Mouse (Mus musculus) c-Kit-positive CD71-negative TER-119-negative erythroid progenitor cells, embryonic 14.5 days (primary cell): ENCODE data around the gene Fitm1.

Source experiments
- DNase-seq: peaks from one replicate; pipeline ENCODE4 v3.0.0-alpha.2; 2013; ENCODE audit warnings: low read depth

Gene Fitm1

DNA sequence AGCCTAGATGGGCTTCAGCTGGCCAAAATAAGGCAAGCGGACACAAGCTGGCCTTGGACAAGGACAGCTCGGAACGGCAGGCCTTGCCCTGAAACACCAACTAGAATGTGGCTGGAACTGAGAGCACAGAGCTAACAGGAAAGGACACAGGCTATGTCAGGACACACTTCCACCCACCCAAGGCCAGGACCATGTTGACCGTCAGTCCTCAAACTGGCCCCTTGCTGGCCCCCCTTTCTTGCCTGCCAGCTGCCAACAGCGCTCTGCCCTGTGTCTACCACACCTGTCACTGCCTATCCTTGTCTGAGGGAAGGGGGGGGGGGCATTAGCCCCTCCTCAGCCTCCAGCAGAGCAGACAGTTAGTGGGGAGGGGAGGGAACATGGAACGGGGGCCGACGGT lies at the start of gene Fitm1:
Gene Fitm1, plus strand, starts transcription at position 316 of the 400 bp plus-strand sequence.
- no peak for DNase-seq

DNA sequence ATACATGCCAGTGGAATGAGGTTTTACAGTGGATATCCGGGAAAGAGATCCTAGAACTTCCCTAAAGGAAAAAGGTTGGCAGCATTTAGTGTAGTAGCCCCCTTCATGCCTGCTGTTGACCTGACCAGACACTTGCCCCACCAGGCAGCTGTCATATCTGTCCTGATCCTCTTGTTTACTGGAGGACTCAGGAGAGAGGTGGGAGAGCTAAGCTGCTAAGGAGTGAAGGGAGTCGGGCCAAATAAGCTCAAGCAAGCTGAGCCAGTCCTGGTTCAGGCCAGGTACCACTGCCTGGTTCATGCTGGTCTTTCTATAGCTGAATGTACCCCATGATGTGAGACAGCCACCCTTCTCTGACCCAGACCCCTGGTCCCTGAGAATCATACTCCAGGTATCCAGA lies 48.7 kb upstream of the Fitm1 start:
- DNase-seq, result no peak

GRCm38 (mm10) chr14:55527940-55528339 lies 47.5 kb upstream of the Fitm1 start:
- DNase-seq, result peak; percentile 50

GRCm38 (mm10) chr14:55536116-55536745 lies 39.2 kb upstream of the Fitm1 start:
- no peak for DNase-seq

- DNase-seq, result peak; percentile 85
Observed at GRCm38 (mm10) chr14:55540067-55540786, 35.2 kb upstream of the Fitm1 start, which contains the start of gene Pck2. Gene Pck2, plus strand, starts transcription at chr14:55540266.

DNA sequence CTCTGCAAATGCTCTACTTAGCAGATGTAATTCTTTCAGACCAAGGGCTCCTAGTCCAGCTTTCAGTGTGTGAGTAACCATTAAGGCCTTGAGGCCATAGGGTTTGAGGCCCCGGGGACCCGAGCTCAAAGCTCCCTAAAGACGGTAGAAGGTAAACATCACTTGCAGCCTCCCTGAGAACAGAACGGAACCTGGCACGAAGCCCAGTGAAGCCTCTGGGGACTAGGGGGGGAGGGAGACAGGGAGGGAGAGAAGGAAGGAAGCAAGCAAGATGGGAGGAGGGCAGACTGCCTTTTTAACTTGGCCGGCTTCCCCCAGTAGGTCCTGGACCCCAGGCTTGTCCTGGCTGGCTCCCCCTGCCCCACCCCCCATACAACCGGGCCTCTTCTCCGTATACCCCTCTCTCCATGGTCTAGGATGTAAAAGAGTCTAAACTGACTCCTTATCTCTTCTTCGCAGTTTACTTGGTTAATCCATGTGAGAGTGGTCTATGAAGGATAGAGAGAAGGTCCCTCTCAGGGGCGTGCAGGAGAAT lies 34.6 kb upstream of the Fitm1 start:
- DNase-seq, result no peak

DNA sequence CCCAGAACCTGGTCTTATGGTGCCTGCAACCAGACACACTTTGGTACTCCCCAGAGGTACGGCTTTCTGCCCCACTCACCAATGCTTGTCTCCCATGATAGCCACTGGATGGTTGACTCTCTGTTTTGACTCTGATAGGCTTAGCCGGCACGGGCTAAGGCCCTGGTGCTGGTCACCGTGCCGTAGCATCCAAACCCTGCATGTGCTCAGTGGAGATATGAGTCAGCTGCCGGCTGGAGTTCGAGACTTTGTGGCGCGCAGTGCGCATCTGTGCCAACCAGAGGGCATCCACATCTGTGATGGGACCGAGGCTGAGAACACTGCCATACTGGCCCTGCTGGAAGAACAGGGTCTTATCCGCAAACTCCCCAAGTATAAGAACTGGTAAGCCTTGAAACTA lies 33.1 kb upstream of the Fitm1 start:
- no peak for DNase-seq

DNA sequence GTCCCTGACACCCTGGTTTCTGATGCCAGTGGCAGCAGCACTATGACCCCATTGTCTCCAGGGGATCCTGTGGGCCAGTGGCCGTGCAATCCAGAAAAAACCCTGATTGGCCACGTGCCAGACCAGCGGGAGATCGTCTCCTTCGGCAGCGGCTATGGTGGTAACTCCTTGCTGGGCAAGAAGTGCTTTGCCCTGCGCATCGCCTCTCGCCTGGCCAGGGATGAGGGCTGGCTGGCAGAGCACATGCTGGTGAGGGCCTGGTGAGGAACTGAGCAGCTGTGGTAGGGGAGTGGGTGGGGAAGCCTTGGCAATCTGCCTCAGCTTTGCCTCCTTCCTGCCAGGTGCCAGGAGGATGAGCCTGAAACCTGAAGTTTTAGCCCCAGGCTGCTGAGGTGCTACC lies 31.1 kb upstream of the Fitm1 start:
- no peak for DNase-seq

DNA sequence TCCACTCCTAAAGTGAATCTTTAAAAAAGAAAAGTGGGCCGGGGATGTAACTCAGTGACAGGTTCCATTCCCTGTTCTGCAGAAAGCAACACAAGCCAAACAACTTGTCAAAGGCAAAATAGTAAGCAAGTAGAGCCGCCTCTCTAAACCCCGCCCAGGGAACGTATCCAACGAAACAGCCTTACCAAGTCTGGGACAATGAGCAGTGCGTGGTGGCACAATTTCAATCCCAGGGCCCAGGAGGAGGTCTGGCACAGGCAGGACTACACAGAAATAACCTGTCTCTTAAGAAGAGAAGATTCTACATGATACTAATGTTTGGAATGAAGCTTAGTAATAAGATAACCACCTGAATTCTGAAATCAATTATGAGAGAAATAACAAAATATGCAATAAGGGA lies 25.2 kb upstream of the Fitm1 start:
- DNase-seq, result no peak

GRCm38 (mm10) chr14:55551347-55551746 lies 24.1 kb upstream of the Fitm1 start:
- no peak for DNase-seq

DNA sequence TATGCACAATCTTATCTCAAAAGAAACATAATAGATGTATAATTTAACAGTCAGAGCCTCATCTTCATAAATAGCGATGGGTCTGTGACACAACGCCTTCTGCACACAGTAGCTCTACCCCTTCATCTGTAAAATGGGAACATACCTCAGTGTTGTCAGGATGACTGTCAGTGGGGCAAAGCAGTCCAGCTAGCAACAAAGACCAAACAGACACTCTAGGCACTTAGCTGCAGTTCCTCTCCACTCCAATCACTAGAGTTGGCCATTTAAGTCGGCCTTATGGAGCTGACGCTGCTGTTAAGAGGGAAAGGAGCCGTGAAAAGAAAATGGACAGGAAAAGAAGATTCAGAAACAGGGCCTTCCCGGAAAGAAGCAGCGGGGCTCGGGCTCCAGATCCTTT lies 23.6 kb upstream of the Fitm1 start:
- DNase-seq, result no peak

GRCm38 (mm10) chr14:55554635-55555034 lies 20.8 kb upstream of the Fitm1 start:
- no peak for DNase-seq

- DNase-seq, result no peak
Observed at GRCm38 (mm10) chr14:55555788-55556187, 19.6 kb upstream of the Fitm1 start.

- DNase-seq, result peak; percentile 81
Observed at GRCm38 (mm10) chr14:55557003-55557402, 18.4 kb upstream of the Fitm1 start.

DNA sequence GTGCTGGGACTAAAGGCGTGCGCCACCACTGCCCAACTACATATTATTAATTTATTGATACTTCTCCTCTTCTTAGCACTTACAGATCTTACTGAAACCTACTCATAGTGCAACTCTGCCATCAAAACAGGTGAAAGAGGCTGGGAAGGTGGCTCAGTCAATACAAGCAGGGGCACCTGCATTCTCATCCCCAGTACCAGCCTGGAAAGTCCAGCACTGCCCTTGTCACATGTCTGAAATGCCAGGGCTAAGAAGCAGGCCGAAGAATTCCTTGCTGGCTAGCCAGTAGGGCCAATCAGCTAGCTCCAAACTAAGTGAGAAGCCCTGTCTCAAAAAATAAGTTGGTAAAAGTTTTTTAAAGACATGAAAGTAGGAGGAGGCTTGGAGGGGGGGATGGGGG lies 17.8 kb upstream of the Fitm1 start:
- DNase-seq, result no peak

- no peak for DNase-seq
Observed at GRCm38 (mm10) chr14:55558740-55559448, 16.5 kb upstream of the Fitm1 start.

DNA sequence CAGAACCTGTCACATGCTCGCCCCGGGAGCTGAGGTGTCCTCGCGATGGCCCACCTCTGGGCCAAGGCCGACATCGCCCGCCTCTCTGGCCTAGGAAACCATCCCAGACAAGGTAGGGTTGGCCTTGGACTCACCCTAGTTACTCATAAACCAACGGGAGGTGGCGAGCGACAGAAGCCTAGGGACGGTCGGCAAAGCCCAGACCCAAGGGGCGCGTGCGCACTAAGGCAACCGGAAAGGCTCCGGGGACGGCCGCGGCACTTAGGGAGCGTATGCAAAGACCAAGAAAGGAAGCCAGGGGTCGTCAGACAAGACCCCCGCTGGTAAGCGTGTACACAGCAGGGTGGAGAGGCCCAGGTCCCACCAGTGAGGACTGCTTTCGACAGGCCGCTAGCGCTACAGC lies 15.6 kb upstream of the Fitm1 start, which contains the start of gene Dcaf11:
Gene Dcaf11, plus strand, starts transcription at position 208 of the 403 bp plus-strand sequence.
- DNase-seq, result peak; percentile 86

DNA sequence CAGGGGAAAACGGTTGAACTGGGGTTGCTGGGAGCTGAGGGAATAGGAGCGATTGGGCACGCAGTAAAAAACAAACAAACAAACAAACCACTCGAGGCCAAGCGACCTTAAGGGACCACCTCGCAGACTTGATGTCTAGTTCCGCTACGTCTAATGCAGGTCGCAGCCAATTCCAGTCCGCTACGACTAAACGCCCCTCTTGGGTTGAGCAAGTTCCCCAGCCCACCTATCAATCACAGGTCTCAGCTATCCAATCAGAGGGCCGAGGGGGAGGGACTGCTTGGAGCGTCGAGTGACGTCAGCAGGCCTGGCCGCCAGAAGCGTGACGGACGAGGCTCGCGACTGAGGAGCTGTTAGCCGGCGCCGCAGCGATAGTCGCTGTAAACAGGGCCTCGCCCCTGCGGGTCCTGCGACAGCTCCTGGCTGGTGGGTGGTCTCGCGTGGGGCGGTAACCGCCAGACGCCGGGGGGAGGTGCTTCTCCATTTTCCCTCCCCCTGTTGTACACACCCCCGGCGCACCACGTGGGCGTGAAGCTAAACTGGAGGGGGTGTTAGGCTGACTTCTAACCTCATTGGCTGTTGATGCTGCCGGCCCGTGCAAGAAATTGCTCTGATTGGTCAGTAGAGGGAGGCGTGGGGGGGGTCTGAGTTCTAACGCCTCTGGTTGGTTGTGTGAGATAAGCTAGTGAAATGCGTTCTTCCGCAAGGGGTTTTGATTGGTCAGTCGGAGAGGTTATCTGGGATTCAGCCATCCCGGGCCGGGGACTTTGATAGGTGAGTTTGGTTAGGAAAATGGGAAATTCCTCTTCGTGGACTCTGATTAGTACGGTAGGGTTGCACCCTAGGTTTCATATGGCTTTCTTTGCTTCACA lies 15.0 kb upstream of the Fitm1 start, which contains the start of gene A730061H03Rik:
Gene A730061H03Rik, minus strand, starts transcription at position 205 of the 872 bp plus-strand sequence.
- DNase-seq, result peak; percentile 99

- no peak for DNase-seq
Observed at GRCm38 (mm10) chr14:55561860-55562259, 13.6 kb upstream of the Fitm1 start.

GRCm38 (mm10) chr14:55563249-55563648 lies 12.2 kb upstream of the Fitm1 start:
- DNase-seq, result no peak

- no peak for DNase-seq
Observed at GRCm38 (mm10) chr14:55565748-55566147, 9.7 kb upstream of the Fitm1 start.

DNA sequence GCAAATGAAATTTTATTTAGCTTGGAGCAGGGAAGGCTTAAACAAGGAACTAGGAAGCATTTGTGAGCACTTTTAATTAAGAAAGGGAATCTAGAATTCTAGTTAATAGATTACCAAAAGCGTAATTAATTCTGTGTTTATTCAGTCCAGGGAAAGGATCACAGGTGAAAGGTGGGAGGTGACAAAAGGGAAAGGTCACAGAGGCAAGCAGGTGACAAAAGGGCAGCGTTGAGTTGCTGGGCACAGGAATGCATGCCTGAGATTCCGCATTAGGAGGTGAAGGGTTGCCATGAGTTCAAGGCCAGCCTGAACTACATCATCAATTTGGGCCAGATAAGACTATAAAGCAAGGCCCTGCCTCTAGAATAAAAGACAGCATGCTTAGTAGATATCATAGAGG lies 7.9 kb upstream of the Fitm1 start:
- DNase-seq, result no peak
